In genomic region chr3:145575743-145576481, GRCm38 (mm10) we compare ENCODE assay signal across 8 mouse cellular contexts. TPM values are rescaled to one million over a fixed set of nuclear protein-coding genes. Genes with fewer than 3 reads are reported as not detected.
DNase-seq lines count a peak whose midpoint lies in the region; ATAC-seq and TF ChIP-seq lines count a peak whose summit lies in the region.

Gene Znhit6 (plus strand): TSS chr3:145576205.

- peak; percentile 76 for ATAC-seq in G1E (ENCODE audit: extremely low read depth, insufficient number of reproducible peaks, low FRiP score, poor library complexity, severe bottlenecking)
- ATAC-seq in forebrain, embryonic 16.5 days, result peak; percentile 91
- peak; percentile 92 for ATAC-seq in lung, embryonic 14.5 days (ENCODE audit: insufficient read depth)

- peak within 1 kb of the TSS; percentile 94 for H3K4me2 ChIP-seq in forebrain, embryonic 16.5 days (ENCODE audit: low read length)
- peak within 1 kb of the TSS; percentile 87 for H3K4me2 ChIP-seq in lung, embryonic 14.5 days

- no peaks in the 10 kb centered on the region for H3K9me3 ChIP-seq in G1E (replicated peaks)
- H3K9me3 ChIP-seq in forebrain, embryonic 16.5 days (ENCODE audit: control insufficient read depth, low read length), result no peaks in the 10 kb centered on the region
- H3K9me3 ChIP-seq in lung, embryonic 14.5 days (ENCODE audit: low read depth, low read length), result no peaks in the 10 kb centered on the region

- H3K27ac ChIP-seq in forebrain, embryonic 16.5 days (ENCODE audit: low read length), result peak within 1 kb of the TSS; percentile 55
- peak within 1 kb of the TSS; percentile 69 for H3K27ac ChIP-seq in layer of hippocampus, adult 2 months
- no peak within 1 kb of the TSS for H3K27ac ChIP-seq in lung, embryonic 14.5 days (ENCODE audit: low read depth)
- H3K27ac ChIP-seq in olfactory bulb, adult 2 months (ENCODE audit: insufficient read depth, low read depth, low read length), result no peak within 1 kb of the TSS
- H3K27ac ChIP-seq in thymus, adult 2 months (ENCODE audit: control insufficient read depth, insufficient read depth, low read length), result no peak within 1 kb of the TSS

- H3K4me1 ChIP-seq in G1E (ENCODE audit: insufficient read depth, low read depth, low read length), result peaks cover 29% of the 10 kb centered on the region
- H3K4me1 ChIP-seq in forebrain, embryonic 16.5 days (replicated peaks; ENCODE audit: control insufficient read depth, insufficient read depth, low read length), result peaks cover 13% of the 10 kb centered on the region
- peaks cover 3% of the 10 kb centered on the region; the same call in 1 of the 2 replicates for H3K4me1 ChIP-seq in lung, embryonic 14.5 days (ENCODE audit: insufficient read depth)
- H3K4me1 ChIP-seq in olfactory bulb, adult 2 months (ENCODE audit: control insufficient read depth, insufficient read depth, low read length), result peaks cover 9% of the 10 kb centered on the region
- H3K4me1 ChIP-seq in thymus, adult 2 months (replicated peaks; ENCODE audit: control insufficient read depth, insufficient read depth, low read length), result peaks cover 8% of the 10 kb centered on the region

- peak within 1 kb of the TSS; percentile 74 for H3K9ac ChIP-seq in forebrain, embryonic 16.5 days (replicated peaks; ENCODE audit: low read depth, low read length)
- peak within 1 kb of the TSS; percentile 67 for H3K9ac ChIP-seq in lung, embryonic 14.5 days

- intact Hi-C loops in heart, postnatal 36 days (cut with DNase I), result loop anchor here (5.0 kb wide), 1 partner anchor 346 kb away; the partner anchor contains the start of gene Bcl10

- H3K36me3 ChIP-seq in G1E (replicated peaks), result peaks cover 36% of the 10 kb centered on the region
- H3K36me3 ChIP-seq in forebrain, embryonic 16.5 days (ENCODE audit: control insufficient read depth, insufficient read depth), result peaks cover 10% of the 10 kb centered on the region
- peaks cover 25% of the 10 kb centered on the region for H3K36me3 ChIP-seq in lung, embryonic 14.5 days (ENCODE audit: insufficient read depth)
- no peaks in the 10 kb centered on the region for H3K36me3 ChIP-seq in thymus, adult 2 months (ENCODE audit: control insufficient read depth, insufficient read depth, low read length)

- 6% methylated on average over 37 of the region's 37 CpGs for WGBS in forebrain, embryonic 16.5 days
- 5% methylated on average over 37 of the region's 37 CpGs for WGBS in lung, embryonic 14.5 days
- WGBS in olfactory bulb, adult 2 months, result 4% methylated on average over 37 of the region's 37 CpGs
- 8% methylated on average over 37 of the region's 37 CpGs for WGBS in thymus, adult 2 months

- no peak for TF ChIP-seq CTCF in G1E (IDR thresholded peaks at IDR 0.05; ENCODE audit: low read depth, low read length)
- TF ChIP-seq CTCF in layer of hippocampus, adult 2 months (conservative IDR thresholded peaks at IDR 0.05), result peak; percentile 16; the same call in 1 of the 2 replicates
- no peak for TF ChIP-seq CTCF in lung, embryonic 14.5 days (IDR thresholded peaks at IDR 0.05; ENCODE audit: low read depth)
- TF ChIP-seq CTCF in olfactory bulb, adult 2 months (IDR thresholded peaks at IDR 0.05; ENCODE audit: insufficient read depth, low read depth, low read length), result no peak
- peak; percentile 62; the same call in 1 of the 2 replicates for TF ChIP-seq CTCF in thymus, adult 2 months (IDR thresholded peaks at IDR 0.05; ENCODE audit: borderline replicate concordance, control insufficient read depth, extremely low read depth, insufficient read depth, low read length, poor library complexity)

- peak; percentile 87 for DNase-seq in G1E (ENCODE audit: low spot score)
- DNase-seq in cerebellum, adult 18-20 months, result peak; percentile 91 to 94
- peak; percentile 87 to 91 for DNase-seq in heart, postnatal 36 days
- peak; percentile 93 for DNase-seq in layer of hippocampus, adult 2 months (ENCODE audit: low spot score in 2 of 2)
- DNase-seq in lung, embryonic 14.5 days, result peak; percentile 98
- DNase-seq in thymus, adult 2 months, result peak; percentile 94

- H3K27me3 ChIP-seq in G1E (ENCODE audit: insufficient read depth, low read length), result no peaks in the 10 kb centered on the region
- no peaks in the 10 kb centered on the region for H3K27me3 ChIP-seq in forebrain, embryonic 16.5 days (replicated peaks; ENCODE audit: control insufficient read depth, insufficient read depth, low read length)
- no peaks in the 10 kb centered on the region for H3K27me3 ChIP-seq in lung, embryonic 14.5 days (ENCODE audit: insufficient read depth, low read length)
- H3K27me3 ChIP-seq in thymus, adult 2 months (ENCODE audit: control insufficient read depth, insufficient read depth, low read length), result no peaks in the 10 kb centered on the region

- peak within 1 kb of the TSS; percentile 87 for H3K4me3 ChIP-seq in G1E (ENCODE audit: low read depth, low read length)
- peak within 1 kb of the TSS; percentile 79 for H3K4me3 ChIP-seq in forebrain, embryonic 16.5 days (replicated peaks; ENCODE audit: low read length)
- H3K4me3 ChIP-seq in layer of hippocampus, adult 2 months, result peak within 1 kb of the TSS; percentile 76
- peak within 1 kb of the TSS; percentile 76 for H3K4me3 ChIP-seq in lung, embryonic 14.5 days (ENCODE audit: low read depth, low read length)
- H3K4me3 ChIP-seq in olfactory bulb, adult 2 months (ENCODE audit: insufficient read depth, low read depth, low read length), result peak within 1 kb of the TSS; percentile 92
- peak within 1 kb of the TSS; percentile 84 for H3K4me3 ChIP-seq in thymus, adult 2 months (ENCODE audit: control insufficient read depth, insufficient read depth, low read length)

- peak; percentile 45 for TF ChIP-seq POLR2A in olfactory bulb, adult 2 months (IDR thresholded peaks at IDR 0.05; ENCODE audit: insufficient read depth, low read depth, low read length)
- TF ChIP-seq POLR2A in thymus, adult 2 months (IDR thresholded peaks at IDR 0.05; ENCODE audit: control insufficient read depth, extremely low read depth, insufficient read depth, low read length, poor library complexity), result peak; percentile 37; the same call in 1 of the 2 replicates

RNA-seq across cellular contexts. Expression of gene Znhit6, which starts in this region (rescaled TPM):
- total RNA-seq in G1E (2014; fragmentation: Nextera tagmentation) (43.0 and 50.9 TPM in 2 replicates), G1E (2017) (36.9 and 40.5 TPM in 2 replicates)
- polyA plus RNA-seq in G1E (2012), result 8.8 and 10.5 TPM in 2 replicates
- 27.6 and 30.1 TPM in 2 replicates for polyA plus RNA-seq in forebrain, embryonic 16.5 days (2015; fragmentation: Nextera tagmentation; extraction: Ambion mirVana)
- 10 to 100 TPM; 11.8 to 13.3 TPM for total RNA-seq in heart, postnatal 36 days (2021)
- 10 to 100 TPM; 17.1 to 20.0 TPM for total RNA-seq in layer of hippocampus, adult 2 months (2021)
- 32.9 and 35.7 TPM in 2 replicates for polyA plus RNA-seq in lung, embryonic 14.5 days (2014; fragmentation: Nextera tagmentation; extraction: Ambion mirVana)
- polyA plus RNA-seq in olfactory bulb, adult 2 months (2012; ENCODE audit: insufficient read depth, insufficient read length, low replicate concordance, missing spikeins), result not detected in 2 replicates
- polyA plus RNA-seq in thymus, adult 2 months (2012; rRNA removed), result 2.5 and 3.5 TPM in 2 replicates

Comparison
In these comparisons a context has a peak if more than half of its experiments do, and no peak if none do; other contexts are left out.
1. CTCF ChIP-seq: peak in layer of hippocampus, adult 2 months (single experiment) and thymus, adult 2 months (single experiment); none in G1E (single experiment), lung, embryonic 14.5 days (single experiment) and olfactory bulb, adult 2 months (single experiment).
2. H3K27ac ChIP-seq: peak in forebrain, embryonic 16.5 days (single experiment) and layer of hippocampus, adult 2 months (single experiment); none in lung, embryonic 14.5 days (single experiment), olfactory bulb, adult 2 months (single experiment) and thymus, adult 2 months (single experiment).
3. Peak in every context shown above with its lines, with median percentiles within 50 percentile points of each other: ATAC-seq, DNase-seq and H3K4me3 ChIP-seq.